Mouse (Mus musculus) neural tube, embryonic 15.5 days (tissue): ENCODE data around the gene Glcci1. TPM values are rescaled to one million over a fixed set of nuclear protein-coding genes. Genes with fewer than 3 reads are reported as not detected.

Source experiments
- ATAC-seq: fragments of 200-750 bp; cut with Nextera tagmentation; 2 replicates; pipeline ENCODE4 v1.8.0; 2017; ENCODE audit warnings: mild to moderate bottlenecking, moderate TSS enrichment, moderate library complexity; ENCODE audit not compliant: low FRiP score
- H3K27ac ChIP-seq: fragments of 300-500 bp; sonication (generic); replicated peaks from 2 replicates; pipeline ENCODE4 v1.5.1; 2015; ENCODE audit warnings: mild to moderate bottlenecking, inconsistent platforms
- H3K27me3 ChIP-seq: fragments of 300-500 bp; sonication (generic); replicated peaks from 2 replicates; pipeline ENCODE4 v1.6.1; 2015; ENCODE audit warnings: inconsistent platforms
- H3K36me3 ChIP-seq: fragments of 300-500 bp; sonication (generic); 2 replicates; pipeline ENCODE4 v1.6.1; 2015; ENCODE audit warnings: inconsistent platforms
- H3K4me1 ChIP-seq: fragments of 300-500 bp; sonication (generic); 2 replicates; pipeline ENCODE4 v1.6.1; 2015; ENCODE audit warnings: inconsistent platforms
- H3K4me2 ChIP-seq: fragments of 300-500 bp; sonication (generic); 2 replicates; pipeline ENCODE4 v1.6.1; 2015; ENCODE audit warnings: inconsistent platforms, mild to moderate bottlenecking, moderate library complexity
- H3K4me3 ChIP-seq: fragments of 300-500 bp; sonication (generic); replicated peaks from 2 replicates; pipeline ENCODE4 v1.5.1; 2015; ENCODE audit warnings: mild to moderate bottlenecking, inconsistent platforms
- H3K9ac ChIP-seq: fragments of 300-500 bp; sonication (generic); replicated peaks from 2 replicates; pipeline ENCODE4 v1.6.1; 2015; ENCODE audit warnings: mild to moderate bottlenecking, inconsistent platforms
- H3K9me3 ChIP-seq: fragments of 300-500 bp; sonication (generic); replicated peaks from 2 replicates; pipeline ENCODE4 v1.6.1; 2016; ENCODE audit warnings: inconsistent platforms
- WGBS: fragments of 180-500 bp; shearing (Covaris S2); methylation state at CpG from one replicate; pipeline ENCODE4 v1.1.7; 2015; ENCODE audit warnings: mixed read lengths; 5-methylcytosine and 5-hydroxymethylcytosine counted together
- polyA plus RNA-seq: library from polyadenylated mRNA; unstranded; fragments of >200 nt; fragmentation: Nextera tagmentation; extraction: Ambion mirVana; gene quantifications from 2 replicates; pipeline ENCODE4 v1.2.1, GENCODE M21; 2015

The Glcci1 gene
- polyA plus RNA-seq, 1 experiment from 2014 or later: 7.2 TPM

- 77% methylated on average over 6 of the region's 6 CpGs for WGBS
- no peaks in the 10 kb centered on the region for H3K9me3 ChIP-seq
- H3K4me2 ChIP-seq: no peak overlapping the region
- no peak for ATAC-seq
- H3K27ac ChIP-seq: no peak overlapping the region
- H3K36me3 ChIP-seq: no peaks in the 10 kb centered on the region
- H3K4me1 ChIP-seq: no peaks in the 10 kb centered on the region
- no peak overlapping the region for H3K9ac ChIP-seq
- H3K27me3 ChIP-seq: no peaks in the 10 kb centered on the region
- H3K4me3 ChIP-seq: no peak overlapping the region
Observed at GRCm38 (mm10) chr6:8497234-8497867, 12.0 kb upstream of the Glcci1 start.

GRCm38 (mm10) chr6:8497868-8498257, 11.5 kb upstream of the Glcci1 start:
- no peak for ATAC-seq
- H3K4me1 ChIP-seq: no peaks in the 10 kb centered on the region
- no peak overlapping the region for H3K4me3 ChIP-seq
- H3K27ac ChIP-seq: no peak overlapping the region
- H3K27me3 ChIP-seq: no peaks in the 10 kb centered on the region
- H3K9ac ChIP-seq: no peak overlapping the region
- H3K36me3 ChIP-seq: no peaks in the 10 kb centered on the region
- H3K4me2 ChIP-seq: no peak overlapping the region
- no peaks in the 10 kb centered on the region for H3K9me3 ChIP-seq
- 46% methylated on average over 6 of the region's 6 CpGs for WGBS

GRCm38 (mm10) chr6:8498961-8499360, 10.4 kb upstream of the Glcci1 start:
- no peak for ATAC-seq
- Histone ChIP-seq H3K27ac (no peak overlapping the region), H3K36me3 (no peaks in the 10 kb centered on the region), H3K4me2 (no peak overlapping the region), H3K4me3 (no peak overlapping the region), H3K9me3 (no peaks in the 10 kb centered on the region), H3K4me1 (no peaks in the 10 kb centered on the region), H3K9ac (no peak overlapping the region), H3K27me3 (no peaks in the 10 kb centered on the region)
- WGBS: 92% methylated on average over 3 of the region's 3 CpGs

GRCm38 (mm10) chr6:8503953-8504352, 5.4 kb upstream of the Glcci1 start:
- Histone ChIP-seq H3K4me1 (peaks cover 4% of the 10 kb centered on the region; the same call in 1 of the 2 replicates), H3K4me3 (no peak overlapping the region), H3K9me3 (no peaks in the 10 kb centered on the region), H3K27me3 (no peaks in the 10 kb centered on the region), H3K27ac (no peak overlapping the region), H3K4me2 (no peak overlapping the region), H3K9ac (no peak overlapping the region), H3K36me3 (no peaks in the 10 kb centered on the region)
- 32% methylated on average over 3 of the region's 3 CpGs for WGBS
- no peak for ATAC-seq

- no peak overlapping the region for H3K9ac ChIP-seq
- 82% methylated on average over 6 of the region's 6 CpGs for WGBS
- ATAC-seq: no peak
- no peaks in the 10 kb centered on the region for H3K9me3 ChIP-seq
- H3K4me1 ChIP-seq: peaks cover 4% of the 10 kb centered on the region; the same call in 1 of the 2 replicates
- H3K4me3 ChIP-seq: no peak overlapping the region
- H3K27ac ChIP-seq: no peak overlapping the region
- no peak overlapping the region for H3K4me2 ChIP-seq
- no peaks in the 10 kb centered on the region for H3K27me3 ChIP-seq
- no peaks in the 10 kb centered on the region for H3K36me3 ChIP-seq
Observed at GRCm38 (mm10) chr6:8504521-8505228, 4.7 kb upstream of the Glcci1 start.

- Histone ChIP-seq H3K27ac (no peak overlapping the region), H3K4me2 (no peak overlapping the region), H3K27me3 (no peaks in the 10 kb centered on the region), H3K4me1 (peaks cover 14% of the 10 kb centered on the region), H3K9me3 (no peaks in the 10 kb centered on the region), H3K9ac (no peak overlapping the region), H3K36me3 (no peaks in the 10 kb centered on the region), H3K4me3 (no peak overlapping the region)
- ATAC-seq: no peak
Observed at GRCm38 (mm10) chr6:8506631-8507030, 2.8 kb upstream of the Glcci1 start.

GRCm38 (mm10) chr6:8508883-8509536, 390 bp upstream of the Glcci1 start:
- Histone ChIP-seq H3K4me3 (peak overlapping the region; percentile 96), H3K27me3 (no peaks in the 10 kb centered on the region), H3K4me2 (peak overlapping the region; percentile 71), H3K9me3 (no peaks in the 10 kb centered on the region), H3K36me3 (no peaks in the 10 kb centered on the region), H3K4me1 (peaks cover 30% of the 10 kb centered on the region), H3K27ac (peak overlapping the region; percentile 100), H3K9ac (peak overlapping the region; percentile 98)
- WGBS: under 1% methylated on average over 56 of the region's 56 CpGs
- ATAC-seq: peak; percentile 98

GRCm38 (mm10) chr6:8509961-8510863, 812 bp downstream of the Glcci1 start:
- peak overlapping the region; percentile 98 for H3K9ac ChIP-seq
- H3K27ac ChIP-seq: peak overlapping the region; percentile 100
- peak overlapping the region; percentile 68 for H3K4me2 ChIP-seq
- H3K27me3 ChIP-seq: no peaks in the 10 kb centered on the region
- H3K9me3 ChIP-seq: no peaks in the 10 kb centered on the region
- H3K4me1 ChIP-seq: peaks cover 30% of the 10 kb centered on the region
- peak; percentile 3; the same call in 1 of the 2 replicates for ATAC-seq
- no peaks in the 10 kb centered on the region for H3K36me3 ChIP-seq
- WGBS: under 1% methylated on average over 48 of the region's 73 CpGs
- peak overlapping the region; percentile 96 for H3K4me3 ChIP-seq

GRCm38 (mm10) chr6:8510864-8511428, 1.5 kb downstream of the Glcci1 start:
- peaks cover 30% of the 10 kb centered on the region for H3K4me1 ChIP-seq
- H3K9me3 ChIP-seq: no peaks in the 10 kb centered on the region
- H3K4me2 ChIP-seq: peak overlapping the region; percentile 68
- H3K4me3 ChIP-seq: peak overlapping the region; percentile 96
- WGBS: 3% methylated on average over 7 of the region's 7 CpGs
- no peak for ATAC-seq
- peak overlapping the region; percentile 98 for H3K9ac ChIP-seq
- no peaks in the 10 kb centered on the region for H3K36me3 ChIP-seq
- peak overlapping the region; percentile 100 for H3K27ac ChIP-seq
- H3K27me3 ChIP-seq: no peaks in the 10 kb centered on the region

- Histone ChIP-seq H3K27ac (peak overlapping the region; percentile 100; the same call in 1 of the 2 replicates), H3K27me3 (no peaks in the 10 kb centered on the region), H3K4me3 (peak overlapping the region; percentile 96), H3K9ac (peak overlapping the region; percentile 98), H3K4me1 (peaks cover 30% of the 10 kb centered on the region), H3K9me3 (no peaks in the 10 kb centered on the region), H3K36me3 (no peaks in the 10 kb centered on the region), H3K4me2 (peak overlapping the region; percentile 68)
- WGBS: 8% methylated on average over 3 of the region's 3 CpGs
- ATAC-seq: no peak
Observed at GRCm38 (mm10) chr6:8511447-8511846, 2.0 kb downstream of the Glcci1 start.

GRCm38 (mm10) chr6:8512416-8512815, 3.0 kb downstream of the Glcci1 start:
- Histone ChIP-seq H3K27me3 (no peaks in the 10 kb centered on the region), H3K4me2 (peak overlapping the region; percentile 68), H3K9me3 (no peaks in the 10 kb centered on the region), H3K36me3 (no peaks in the 10 kb centered on the region), H3K27ac (0 out of 2 replicates have a peak overlapping the region, but pooled peaks have one; percentile 37), H3K4me3 (peak overlapping the region; percentile 96), H3K9ac (peak overlapping the region; percentile 98), H3K4me1 (peaks cover 30% of the 10 kb centered on the region)
- 10% methylated on average over 8 of the region's 8 CpGs for WGBS
- no peak for ATAC-seq
